Mouse (Mus musculus) adrenal gland, postnatal 4 days (tissue): ENCODE data around the gene Cdcp1. TPM values are rescaled to one million over a fixed set of nuclear protein-coding genes. Genes with fewer than 3 reads are reported as not detected.

Experiments used
- DNase-seq, 2 experiments: peaks; one replicate each; pipeline ENCODE4 v3.0.0; 2021 to 2022; ENCODE audit warnings: low spot score in 2 of 2, mixed read lengths in 2 of 2
- total RNA-seq, 2 experiments: library from RNA; stranded (reverse); gene quantifications; 2 replicates each; pipeline ENCODE4 v1.2.3; 2021

The Cdcp1 gene
- total RNA-seq, 2 experiments from 2014 or later: 0.73 to 2.6 TPM

DNA sequence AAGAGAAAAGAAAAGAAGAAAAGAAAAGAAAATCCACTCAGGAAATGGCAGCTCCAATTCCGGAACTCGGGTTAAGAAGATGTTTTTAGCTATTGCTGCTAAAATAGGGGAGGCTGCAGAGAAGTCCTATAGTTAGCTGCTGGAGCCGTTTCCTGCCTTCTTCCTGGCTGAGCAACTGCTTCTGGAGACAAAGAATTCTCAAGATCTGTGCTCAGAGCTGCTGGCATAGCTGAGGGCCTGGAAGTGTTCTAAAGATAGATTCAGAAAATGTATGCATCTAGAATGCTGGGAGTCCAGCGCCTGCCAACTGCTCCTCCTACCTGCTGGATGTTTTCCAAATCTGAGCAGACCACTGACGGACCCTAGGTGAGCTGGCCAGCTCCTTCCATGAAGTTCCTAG, 4.0 kb upstream of the Cdcp1 start:
- DNase-seq: no peak

DNA sequence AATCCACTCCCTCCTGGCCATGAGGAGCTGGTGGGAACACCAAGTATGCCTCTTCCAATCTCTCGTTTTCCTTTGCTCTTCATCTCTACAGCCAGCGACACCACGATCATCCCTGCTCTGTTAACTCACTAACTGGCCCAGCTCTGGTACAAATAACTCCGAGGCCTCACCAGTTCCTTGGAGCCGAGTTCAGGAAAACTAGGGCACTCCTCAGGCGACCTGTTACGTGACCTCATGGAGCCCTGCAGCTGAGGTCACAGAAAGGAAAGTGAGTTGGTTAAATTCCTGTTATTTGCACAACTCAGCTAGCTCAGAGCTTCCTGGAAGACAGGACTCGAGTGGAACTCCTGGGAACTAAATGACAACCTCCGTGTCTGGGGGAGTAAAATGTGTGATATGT, 2.5 kb downstream of the Cdcp1 start:
- DNase-seq: no peak

DNA sequence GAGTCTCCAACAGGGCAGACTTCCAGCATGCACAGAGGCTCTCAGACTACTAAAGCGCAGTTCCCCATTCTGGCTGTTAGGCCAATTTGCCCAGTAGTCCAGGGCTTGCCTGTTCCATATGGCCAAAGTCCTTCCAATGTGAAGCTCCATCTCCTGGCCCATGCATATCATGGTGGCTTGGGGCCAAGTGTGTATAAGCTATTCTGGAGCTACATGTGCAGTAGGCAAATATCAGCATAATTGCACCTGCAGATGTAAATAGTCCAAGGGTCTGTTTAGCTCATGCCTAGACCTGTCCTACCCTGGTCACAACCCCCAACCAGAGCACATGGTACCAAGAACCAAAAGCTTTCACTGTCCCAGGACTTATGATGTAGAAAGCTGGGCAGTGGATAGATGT, 7.9 kb downstream of the Cdcp1 start:
- no peak for DNase-seq

DNA sequence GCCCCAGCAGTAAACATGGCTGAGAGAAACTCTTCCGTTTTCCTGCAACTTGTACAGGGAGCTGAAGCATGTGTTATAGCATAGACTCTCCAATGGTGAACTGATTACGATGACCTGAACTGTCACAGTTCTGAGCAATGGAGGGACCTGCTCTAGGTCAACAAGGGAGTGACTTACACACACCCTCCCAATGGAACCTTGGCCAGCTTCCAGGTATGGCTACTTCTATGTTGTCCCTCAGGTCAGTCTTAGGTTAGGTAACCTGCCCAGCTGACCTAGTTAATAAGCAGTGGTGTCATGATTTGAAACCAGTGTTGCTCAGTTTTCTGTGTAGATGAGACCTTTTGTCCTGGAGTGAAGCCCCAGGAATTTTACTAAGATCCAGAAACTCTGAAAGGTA, 8.9 kb downstream of the Cdcp1 start:
- no peak for DNase-seq

DNA sequence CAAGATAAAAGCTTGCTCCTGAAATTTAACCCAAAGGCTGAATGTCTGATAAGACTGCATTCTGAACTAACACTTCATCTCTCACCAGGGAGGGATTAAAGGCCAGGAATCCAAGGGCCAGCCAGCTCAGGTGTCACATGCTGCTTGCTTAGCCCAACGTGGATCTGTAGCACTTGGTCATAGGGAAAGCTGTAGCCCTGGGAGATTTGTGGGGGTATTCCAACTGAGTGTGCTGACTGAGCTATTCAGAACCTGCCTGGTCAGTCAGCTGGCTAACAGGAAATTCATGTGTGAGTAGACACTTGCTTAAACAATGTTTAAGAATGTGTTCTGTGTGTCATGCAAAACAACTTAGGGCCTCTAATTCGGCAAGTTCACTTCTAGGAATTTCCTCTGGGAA, 9.3 kb downstream of the Cdcp1 start:
- no peak for DNase-seq

DNA sequence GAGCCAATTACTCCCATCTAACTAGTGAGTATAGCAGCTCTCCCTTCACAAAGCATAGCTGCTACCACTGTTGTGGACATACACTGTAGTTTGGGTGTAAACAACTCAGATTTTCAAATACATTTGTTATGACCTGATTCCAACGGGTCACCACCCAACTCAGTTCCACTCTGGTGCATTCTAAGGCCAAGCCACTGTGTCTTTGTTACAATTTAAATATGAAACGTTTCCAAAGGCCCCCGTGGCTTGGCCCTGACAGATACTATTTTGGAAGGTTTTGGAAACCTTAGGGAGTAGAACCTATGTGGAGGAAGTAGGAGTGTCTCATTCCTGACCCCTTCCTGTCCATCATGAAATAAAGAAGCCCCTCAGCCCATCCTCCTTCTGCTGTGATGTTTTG, 15.7 kb downstream of the Cdcp1 start:
- DNase-seq: no peak

DNA sequence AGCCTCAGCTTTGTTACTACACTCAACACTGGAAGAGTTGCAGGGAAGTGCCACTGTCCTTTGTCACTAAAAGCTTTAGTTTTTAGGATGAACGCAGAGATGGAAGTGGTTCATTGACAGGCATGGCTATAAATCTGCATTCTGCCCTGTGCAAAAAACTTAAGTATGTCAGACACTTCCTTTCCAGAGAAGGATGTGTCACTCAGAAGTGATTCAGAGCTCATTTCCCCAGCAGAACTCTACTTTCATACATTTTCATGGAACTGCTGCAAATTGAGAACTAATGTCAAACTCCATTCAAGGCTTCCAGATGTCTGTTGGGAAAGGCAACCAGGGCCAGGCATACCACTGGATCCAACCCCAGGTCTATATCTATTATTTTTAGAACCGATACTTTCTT, 27.6 kb downstream of the Cdcp1 start:
- DNase-seq: no peak

DNA sequence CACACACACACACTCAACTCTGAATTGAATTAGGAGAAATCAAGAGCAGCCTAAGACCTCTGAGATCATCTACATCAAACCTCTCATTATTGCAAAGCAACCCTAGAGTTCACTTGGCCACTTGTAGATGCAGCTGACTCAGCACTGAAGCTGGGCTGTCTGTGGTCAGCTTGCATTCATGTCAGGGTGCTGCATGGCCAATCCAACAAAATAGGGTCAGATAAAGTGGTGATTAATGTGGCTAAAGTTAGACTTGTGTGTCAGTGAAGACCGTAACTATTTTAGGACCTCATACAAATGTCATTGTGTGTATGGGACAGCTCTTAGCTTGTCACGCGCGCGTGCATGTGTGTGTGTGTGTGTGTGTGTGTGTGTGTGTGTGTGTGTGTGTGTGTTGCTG, 28.2 kb downstream of the Cdcp1 start:
- no peak for DNase-seq

DNA sequence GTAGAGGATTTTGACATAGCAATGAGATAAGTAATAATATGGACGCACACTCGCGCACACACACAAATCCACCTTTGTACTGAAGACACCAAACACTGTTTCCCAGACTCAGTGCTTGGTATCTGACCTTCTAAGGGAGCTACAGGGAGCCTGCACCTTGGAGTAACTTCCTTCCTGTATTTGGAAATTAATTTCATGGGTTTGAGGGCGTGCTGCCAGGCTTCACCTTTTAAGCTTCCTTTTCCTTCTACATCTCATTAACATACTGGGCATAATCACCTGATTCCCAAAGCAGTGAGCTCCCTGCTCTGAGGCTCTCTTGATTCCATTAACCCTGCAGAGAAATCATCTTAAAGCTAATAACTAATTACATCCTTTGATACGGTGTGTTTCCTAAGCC, 29.7 kb downstream of the Cdcp1 start:
- DNase-seq: no peak

DNA sequence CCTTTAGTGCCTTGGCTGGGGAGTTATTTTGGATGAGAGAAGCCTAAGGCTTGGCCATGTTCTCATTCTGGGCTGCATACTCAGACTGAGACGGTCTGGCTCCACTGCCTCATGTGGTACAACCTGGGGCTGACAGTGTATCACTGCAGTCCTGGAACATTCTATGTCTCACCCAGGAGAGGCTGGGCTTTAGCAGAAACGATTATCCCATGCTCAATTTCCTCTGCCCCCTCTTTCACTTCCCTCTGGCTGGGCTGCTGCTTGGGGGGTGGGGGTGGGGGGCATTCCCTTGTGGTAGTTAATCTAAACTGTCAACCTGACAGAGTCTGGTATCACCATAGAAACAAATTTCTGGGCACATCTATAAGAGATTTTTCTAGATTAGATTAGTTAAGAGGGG, 30.3 kb downstream of the Cdcp1 start:
- no peak for DNase-seq

DNA sequence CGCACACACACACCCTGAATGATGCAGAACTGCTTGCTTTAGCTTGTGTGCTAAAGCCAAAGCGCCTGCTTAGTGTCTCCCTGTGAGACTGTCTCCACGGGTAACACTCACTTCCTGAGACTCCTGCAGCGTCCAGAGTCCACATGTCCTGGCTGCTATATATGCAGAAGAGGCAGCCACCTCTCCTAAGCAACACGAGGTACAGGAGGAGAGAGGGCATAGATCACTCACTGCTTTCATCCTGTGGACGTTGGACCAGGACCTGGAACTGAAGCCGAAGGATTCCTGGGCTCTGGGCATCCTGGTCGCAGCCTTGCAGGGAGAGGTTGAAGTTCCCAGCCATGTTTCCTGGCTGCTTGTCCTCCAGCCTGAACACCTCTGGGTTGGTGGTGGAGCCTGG, 32.6 kb downstream of the Cdcp1 start:
- DNase-seq: no peak

DNA sequence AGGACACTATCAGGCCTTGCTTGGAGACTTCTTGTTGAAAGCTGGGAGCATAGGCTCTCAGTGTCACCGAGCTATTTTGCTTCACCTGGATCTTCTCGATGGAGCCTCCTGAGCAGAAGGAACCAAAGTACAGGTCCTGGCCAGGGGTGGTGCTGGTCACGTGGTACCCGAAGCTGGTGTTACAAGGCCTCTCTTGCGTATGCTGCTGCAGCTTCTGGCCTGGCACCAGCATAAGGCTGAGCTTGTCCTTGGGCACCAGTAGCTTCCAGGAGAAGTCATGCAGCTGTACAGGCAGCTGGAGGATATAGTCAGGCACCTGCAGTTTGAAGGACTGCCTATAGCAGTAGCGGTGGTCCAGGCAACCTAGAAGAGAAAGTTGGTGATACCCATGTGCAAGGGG, 35.8 kb downstream of the Cdcp1 start:
- DNase-seq: no peak

DNA sequence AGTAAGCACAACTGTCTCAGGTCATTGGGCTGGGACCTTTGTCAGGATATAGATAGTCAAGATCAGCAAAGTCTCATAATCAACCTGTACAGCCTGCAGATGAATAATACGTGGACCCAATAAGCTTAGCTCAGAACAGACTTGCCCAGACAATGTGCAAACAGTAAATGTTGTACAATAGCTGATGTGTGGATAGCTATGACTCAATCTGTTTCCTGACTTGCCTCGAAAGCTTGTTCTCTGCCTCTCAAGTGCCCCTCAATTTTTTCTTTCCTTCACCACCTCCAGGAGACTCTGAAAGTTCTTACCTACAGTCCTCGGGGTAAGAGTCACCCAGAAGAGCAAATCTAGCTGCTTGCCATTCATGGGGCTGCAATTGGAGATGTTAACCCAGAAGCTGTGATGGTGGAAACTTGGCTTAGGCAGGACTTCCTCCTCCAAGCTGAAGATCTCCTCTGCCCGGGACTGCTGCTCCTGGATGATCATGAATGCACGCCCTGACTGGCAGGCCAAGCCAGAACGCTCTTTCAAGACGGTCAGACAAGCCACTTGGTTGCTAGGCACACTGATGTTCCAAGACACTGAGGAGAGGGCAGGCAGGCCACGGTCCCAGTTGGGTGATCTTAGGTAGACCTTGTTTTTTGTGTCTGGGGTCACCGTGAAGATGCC, 38.3 kb downstream of the Cdcp1 start:
- no peak for DNase-seq

DNA sequence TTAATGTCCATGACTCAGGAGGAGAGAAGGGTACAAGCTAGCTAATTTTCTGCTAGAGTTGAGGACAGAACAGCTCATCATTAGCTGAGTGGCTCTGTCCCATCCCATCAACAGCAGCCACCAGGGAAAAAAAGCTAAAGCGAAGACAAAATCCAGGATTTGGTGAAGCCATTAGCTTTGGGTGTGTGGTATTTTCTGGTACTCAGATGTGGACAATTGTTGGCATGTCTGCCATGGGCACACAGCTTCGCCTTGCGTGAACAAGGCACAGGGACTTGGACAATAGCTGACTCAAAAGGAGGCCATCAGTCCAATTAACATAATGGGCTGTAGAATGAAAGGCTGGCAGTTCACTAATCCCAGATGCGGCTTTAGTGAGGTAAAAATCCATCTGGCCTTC, 41.5 kb downstream of the Cdcp1 start:
- DNase-seq: no peak

DNA sequence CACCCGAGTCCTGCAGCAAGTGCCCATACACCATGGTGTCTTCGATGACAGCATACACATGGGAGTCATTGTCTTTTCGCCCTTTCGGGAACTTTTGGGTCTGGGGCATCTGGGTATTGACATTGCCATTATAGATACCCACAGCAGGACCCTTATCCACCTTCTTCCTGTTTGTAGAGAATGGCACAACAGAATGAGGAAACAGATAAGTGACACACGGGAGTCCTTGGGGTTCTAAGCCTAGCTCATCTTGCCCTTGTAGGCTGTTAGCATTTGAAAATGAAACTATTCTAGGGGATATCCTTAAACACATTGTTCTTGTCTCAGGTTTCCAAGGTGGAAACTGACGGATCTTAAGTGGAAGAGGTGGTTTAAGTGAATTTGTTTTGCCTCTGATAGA, 42.1 kb downstream of the Cdcp1 start:
- no peak for DNase-seq

DNA sequence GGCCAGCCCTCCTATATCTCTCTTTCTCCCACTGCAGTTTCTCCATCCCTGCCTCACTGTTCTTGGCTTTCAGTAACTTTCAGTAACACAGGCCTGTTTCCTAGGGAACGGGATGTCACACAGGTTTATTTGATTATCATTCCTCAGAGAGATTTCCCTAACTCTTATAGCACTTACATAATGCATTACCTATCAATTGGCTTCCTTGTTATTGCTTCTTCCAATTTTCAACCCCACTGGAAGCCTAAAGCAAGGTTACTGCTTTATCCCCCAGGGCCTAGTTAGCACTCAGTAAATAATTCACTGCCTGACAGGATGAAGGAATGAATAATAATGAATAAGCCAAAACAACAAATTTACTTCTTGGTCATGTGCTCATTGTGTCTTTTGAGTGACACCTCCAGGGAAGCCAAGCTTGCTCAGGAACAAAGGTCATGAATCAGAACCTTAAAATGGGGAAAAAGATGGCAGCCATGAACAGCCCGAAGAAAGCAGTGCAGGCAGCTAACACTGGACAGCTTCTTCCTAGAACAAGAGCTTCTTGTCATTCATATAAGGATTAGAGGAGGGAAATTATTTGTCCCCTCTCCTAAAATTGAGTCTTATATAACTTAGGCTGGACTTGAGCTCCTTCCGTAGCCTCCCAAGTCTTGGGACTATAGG, 49.9 kb downstream of the Cdcp1 start:
- DNase-seq: no peak

DNA sequence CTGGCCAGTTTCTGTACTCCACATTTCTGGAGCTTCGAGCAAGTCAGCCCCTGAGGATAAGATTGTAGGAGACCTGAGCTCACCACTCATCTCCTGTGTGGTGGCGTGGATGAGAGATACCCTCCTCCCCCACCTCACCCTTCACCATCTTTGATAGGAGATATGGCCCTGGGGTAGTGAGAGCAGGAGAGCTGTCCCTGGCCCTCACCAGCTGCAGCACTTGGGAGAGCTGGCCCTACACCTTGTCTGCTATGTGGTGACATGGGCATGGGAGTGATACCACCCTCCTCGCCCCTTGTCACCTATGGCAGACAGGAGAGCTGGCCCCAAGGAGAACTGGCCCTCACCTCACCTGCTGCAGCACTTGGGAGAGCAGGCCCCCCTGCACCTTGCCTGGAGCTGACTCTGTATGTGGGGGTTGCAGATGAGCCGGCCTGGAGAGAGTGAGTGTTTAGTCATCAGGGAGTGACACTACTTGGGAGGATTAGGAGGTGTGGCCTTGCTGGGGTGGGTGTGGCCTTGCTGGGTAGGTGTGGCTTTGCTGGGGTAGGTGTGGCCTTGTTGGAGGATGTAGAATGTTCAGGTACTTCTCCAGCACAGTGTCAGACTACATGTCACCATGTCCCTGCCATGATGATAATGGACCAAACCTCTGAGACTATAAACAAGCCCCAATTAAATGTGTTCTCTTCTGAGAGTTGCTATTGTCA, 52.7 kb downstream of the Cdcp1 start:
- DNase-seq: no peak

DNA sequence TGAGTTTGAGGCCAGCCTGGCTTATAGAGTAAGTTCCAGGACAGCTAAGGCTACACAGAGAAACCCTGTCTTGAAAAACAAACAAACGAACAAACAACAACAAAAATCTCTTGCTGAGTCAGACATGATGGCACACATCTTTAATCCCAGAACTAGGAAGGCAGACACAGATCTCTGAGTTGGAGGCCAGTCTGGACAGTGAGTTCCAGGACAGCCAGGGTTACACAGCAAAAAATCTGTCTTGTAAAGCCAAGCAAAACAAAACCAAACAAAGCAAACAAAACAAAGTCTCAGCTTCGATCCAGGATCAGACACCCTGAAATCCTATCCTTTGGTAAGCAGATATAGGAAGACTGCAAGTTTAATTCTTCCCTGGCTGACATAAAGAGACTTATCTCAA, 54.0 kb downstream of the Cdcp1 start:
- no peak for DNase-seq

DNA sequence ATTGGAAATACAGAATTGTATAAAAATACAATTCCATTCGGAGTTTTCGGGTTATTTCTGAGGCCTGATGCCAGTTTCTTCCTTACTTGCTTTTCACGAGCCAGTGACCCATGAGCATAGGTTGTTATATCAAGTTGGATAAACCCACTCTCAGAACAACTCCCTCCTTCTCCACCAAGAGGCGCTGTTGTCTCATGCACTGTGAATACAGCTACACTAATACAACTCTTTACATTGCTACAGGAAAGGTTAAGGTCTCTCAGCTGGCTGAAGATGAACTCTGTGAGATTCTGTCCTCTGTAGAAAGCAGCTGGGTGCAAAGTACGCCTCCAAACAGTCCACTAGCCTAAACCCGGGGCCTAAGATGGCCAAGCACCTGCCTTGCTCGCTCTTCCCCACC, 56.5 kb downstream of the Cdcp1 start:
- peak in 1 of 2 experiments; percentile 66 for DNase-seq

DNA sequence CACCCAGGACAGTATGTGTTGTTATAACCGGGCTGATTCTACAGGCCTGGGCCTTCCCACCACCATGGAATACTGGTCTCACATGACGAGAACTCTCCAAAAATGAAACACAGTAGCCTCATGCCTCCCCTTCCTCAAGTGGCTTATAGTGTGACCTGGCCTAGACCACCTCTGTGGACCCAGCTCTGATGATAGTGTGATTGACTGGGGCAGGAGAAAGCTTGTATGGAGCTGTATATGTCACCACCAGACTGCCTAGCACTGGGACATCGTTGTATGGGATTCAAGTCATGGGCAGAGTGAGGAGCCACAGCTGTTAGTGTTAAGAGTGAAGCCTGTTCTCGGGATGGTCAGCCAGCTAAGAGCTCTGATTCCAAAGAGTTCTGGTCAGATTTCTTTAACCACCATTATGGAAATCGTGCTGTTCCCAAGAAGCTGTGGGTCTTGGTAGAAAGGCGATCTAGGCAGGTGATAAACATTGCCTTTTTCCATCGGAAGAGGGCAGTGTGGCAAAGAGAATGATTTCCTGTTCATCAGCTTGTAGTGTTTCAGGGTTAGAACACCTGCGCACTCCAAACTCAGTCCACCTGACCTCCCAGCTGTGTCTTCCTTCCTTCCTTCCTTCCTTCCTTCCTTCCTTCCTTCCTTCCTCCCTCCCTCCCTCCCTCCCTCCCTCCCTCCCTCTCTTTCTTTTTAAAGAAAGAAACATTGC, 57.6 kb downstream of the Cdcp1 start:
- DNase-seq: no peak

DNA sequence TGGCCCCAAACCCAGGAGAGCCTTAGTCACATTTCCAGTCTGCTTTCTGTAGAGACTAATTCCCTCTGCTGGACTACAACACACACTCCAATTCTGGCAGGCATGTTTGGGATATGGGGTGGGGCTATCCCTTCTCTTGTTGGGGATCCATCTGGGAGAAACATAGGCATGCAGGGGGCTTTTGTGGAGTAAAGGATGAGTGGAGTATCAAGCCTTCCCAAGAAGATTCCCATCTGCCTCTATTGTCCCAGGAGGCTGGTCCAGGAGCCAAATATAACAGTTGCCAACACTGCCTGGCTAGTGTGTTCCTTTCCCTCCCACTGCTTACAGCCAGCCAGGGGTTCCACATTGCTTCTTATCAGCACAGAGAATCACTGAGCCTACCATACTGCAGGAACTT, 58.1 kb downstream of the Cdcp1 start:
- no peak for DNase-seq

DNA sequence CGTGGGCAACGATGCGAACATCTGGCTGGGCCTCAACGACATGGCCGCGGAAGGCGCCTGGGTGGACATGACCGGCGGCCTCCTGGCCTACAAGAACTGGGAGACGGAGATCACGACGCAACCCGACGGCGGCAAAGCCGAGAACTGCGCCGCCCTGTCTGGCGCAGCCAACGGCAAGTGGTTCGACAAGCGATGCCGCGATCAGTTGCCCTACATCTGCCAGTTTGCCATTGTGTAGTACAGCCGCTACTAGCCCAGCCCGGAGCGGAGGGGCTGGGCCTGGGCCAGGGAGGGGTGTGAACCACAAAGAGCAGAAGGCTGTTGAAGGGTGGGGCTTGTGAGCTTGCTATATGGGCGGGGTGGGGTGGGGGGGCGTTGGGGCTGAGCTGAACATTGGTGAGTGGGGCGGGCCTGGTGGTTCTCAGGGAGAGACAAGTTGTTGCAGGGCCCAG, 58.9 kb downstream of the Cdcp1 start:
- DNase-seq: peak in 1 of 2 experiments; percentile 35
